Mouse (Mus musculus): Measurements from ENCODE around the gene Ahnak. TPM values are rescaled to one million over a fixed set of nuclear protein-coding genes. Genes with fewer than 3 reads are reported as not detected.
"Not testable (repeated sequence)": the region's sequence is repeated elsewhere in the genome, so short reads cannot be mapped to it uniquely, and the experiment has no call there.

The Ahnak gene
- total RNA-seq, 2 experiments from 2014 or later: 114 to 197 TPM

DNA sequence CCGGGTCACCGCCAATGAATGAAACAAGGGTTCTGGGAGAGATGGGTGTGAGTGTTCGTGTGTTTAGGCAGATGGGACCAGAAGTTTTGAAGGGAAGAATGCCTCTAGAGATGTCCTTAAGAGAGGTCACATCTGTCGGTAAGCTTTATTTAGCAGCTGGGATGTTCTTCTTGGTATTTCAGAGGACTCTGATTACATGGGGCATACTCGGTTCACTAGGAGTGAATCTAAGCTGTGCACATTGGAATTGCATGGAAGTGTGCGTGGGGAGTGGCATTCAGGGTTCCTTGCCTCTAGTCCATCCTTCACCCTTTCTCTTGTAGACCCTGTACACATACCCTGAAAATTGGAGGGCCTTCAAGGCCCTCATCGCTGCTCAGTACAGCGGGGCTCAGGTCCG lies 21.2 kb upstream of the Ahnak start:
- DNase-seq: no peak

DNA sequence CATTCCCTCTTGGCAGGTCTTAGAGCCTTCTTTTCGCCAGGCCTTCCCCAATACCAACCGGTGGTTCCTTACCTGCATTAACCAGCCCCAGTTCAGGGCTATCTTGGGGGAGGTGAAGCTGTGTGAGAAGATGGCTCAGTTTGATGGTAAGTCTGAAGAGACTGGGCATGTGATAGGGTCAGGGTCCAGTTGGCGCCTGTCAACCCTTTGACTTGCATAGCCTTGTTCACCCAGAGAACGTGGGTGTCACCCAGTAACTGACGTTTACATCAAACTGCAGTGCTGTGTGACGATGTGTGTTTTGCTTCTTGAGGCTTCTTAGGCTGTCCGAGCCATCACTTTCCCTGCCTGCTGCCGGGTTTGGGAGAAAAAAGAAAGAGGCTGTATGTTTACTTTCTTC lies 16.6 kb upstream of the Ahnak start:
- not testable (repeated sequence) for DNase-seq

DNA sequence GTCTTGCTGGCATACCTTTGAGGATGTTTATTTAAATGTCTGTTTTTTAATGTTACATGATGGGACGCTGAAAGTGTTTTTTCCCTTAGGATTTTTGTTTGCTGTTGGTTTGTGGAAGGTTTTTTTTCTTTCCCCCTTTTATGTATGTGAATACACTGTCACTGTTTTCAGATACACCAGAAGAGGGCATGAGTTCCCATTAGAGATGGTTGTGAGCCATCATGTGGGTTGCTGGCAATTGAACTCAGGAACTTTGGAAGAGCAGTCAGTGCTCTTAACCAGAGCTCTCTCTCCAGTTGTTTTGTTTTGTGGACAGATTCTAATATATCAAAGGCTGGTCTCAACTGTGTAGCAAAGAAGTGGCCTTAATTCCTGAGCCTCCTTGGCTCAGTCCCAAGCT lies 14.4 kb upstream of the Ahnak start:
- no peak for DNase-seq

DNA sequence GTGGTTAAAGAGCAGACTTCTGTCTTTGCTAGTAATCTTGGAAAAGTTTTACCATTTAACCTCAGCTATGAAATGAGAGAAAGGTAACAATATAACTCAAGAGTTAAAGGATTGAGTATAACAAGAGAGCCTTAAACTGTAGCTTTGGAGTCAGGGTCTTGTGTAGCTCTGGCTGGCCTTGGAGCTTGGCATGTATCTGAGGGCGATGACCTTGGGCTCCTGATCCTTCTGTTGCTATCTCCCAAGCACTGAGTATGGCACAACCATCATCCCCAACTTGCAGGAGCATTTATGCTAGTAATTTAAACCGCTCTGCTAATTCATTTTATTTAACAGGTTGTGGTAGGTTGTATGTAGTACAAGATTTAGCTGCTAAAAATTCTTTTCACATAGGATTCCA lies 13.6 kb upstream of the Ahnak start:
- peak; percentile 54 to 60 for DNase-seq

- DNase-seq: peak in 1 of 2 experiments; percentile 72
Measured at GRCm38 (mm10) chr19:8976535-8976934, 12.5 kb upstream of the Ahnak start.

DNA sequence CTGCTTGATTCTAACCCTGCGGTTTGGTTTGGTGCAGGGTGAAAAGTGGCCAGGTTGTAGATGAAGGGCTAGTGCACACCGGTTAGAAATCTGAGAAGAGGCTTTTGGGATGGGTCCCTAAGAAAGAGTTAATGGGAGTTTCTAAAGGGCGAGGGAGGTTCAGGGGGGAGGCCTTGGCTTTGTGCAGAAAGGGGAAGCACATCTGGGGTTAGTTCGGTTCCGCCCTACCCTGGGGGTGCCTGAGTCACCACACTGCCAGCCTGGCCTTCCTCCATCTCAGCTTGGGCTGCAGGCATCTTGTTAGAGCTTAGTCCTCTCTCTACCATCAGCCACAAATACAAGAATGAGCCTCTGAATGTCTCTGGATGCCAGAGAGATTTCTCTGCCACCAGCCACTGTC lies 8.3 kb upstream of the Ahnak start:
- DNase-seq: peak in 1 of 2 experiments; percentile 55

DNA sequence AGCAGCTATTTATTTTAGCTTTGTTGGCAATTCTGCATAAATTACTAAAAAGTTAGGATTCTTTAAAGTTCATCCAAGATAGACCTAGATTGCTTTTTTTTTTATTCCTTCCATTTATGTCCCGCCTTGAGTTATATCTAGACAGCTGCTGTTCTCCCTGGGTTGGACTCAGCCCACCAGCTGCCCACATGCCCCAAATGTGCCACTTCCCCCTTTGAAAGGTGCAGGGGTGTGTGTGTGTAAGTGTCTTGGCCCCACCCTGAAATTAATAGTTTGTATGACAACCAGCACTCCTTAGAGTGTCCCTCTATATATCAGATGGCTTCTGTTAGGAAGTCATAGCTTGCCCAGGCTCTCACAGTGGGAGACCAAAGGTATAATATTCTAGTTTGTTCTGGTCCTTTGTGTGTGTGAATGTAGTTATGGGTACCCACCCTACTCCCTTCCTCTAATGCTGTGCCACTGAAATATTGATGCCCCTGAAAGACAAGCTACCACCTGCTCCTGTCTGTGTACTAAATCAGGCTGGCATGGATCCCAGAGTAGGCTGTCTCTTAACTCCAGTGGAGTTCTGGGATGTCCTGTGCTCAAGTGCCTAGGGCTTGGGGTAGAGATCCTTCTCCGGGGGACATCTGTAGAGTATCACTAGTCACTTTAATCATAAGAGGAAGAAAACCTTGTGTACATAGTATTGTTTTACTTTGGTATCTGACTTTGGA lies 7.5 kb upstream of the Ahnak start:
- DNase-seq: peak in 1 of 2 experiments; percentile 34

DNA sequence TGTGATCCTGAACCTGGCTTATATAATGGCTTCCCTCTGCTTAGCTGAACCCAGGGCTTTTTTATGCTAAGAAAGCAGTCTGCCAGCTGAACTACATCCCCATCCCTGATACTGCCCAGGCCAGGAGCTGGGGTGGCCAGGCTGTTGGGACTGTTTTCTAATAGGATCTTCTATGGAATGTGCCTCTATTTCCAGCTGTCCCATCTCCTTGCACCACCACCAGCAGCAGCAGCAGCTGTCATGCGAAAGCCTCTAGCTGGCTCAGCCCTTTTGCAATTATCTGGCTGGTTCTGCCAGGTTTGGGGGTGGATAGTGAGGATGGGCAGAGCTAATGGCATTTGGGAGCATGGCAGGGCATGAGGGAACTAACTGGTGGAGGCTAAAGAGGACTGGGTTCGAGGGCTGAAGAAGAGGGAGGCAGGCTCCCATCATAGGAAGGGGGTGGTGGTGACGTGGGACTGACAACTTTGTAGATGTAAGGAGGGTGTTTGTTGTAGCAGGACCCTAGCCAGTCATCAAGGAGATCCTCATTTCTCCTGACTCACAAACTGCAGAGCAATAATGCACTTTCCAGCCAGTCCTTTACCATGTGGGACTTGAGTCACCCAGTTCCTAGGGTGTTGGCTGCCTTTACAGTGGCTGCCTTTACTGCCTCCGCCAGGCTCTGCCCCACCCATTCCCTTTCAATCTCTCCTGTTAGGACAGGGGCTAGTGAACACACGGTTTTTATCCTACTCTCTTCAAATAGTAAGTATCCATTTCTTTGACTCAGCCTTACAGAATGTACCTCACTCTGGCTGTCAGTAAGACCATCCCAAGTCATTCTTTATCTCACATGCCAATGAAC lies 6.6 kb upstream of the Ahnak start:
- DNase-seq: peak in 1 of 2 experiments; percentile 19

DNA sequence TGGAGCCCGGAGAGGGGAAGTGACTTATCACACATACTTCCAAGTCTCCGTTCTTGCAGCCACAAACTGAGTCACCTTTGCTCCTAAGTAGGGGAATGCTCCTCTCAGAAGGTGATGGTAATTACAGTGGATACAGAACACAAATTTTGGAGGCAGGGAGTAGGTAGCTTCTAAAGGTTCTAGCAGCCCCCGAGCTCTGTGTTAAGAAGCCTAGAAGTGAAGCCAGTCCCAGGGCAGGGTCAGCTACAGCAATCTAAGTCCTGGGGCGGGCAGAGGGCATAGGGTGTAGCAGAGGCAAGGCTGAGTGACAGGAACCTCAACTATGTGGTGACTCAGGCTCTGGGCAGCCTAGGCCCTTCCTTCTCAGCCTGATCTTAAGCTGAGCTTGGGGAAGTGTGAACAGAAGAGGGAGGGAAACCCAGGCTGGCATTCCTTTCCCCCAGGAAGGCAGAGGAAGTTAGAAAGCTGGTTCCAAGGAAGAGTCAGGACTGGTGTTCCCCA lies 5.9 kb upstream of the Ahnak start:
- DNase-seq: peak; percentile 61 to 63

GRCm38 (mm10) chr19:8984255-8984868 lies 4.7 kb upstream of the Ahnak start:
- peak; percentile 63 to 76 for DNase-seq

DNA sequence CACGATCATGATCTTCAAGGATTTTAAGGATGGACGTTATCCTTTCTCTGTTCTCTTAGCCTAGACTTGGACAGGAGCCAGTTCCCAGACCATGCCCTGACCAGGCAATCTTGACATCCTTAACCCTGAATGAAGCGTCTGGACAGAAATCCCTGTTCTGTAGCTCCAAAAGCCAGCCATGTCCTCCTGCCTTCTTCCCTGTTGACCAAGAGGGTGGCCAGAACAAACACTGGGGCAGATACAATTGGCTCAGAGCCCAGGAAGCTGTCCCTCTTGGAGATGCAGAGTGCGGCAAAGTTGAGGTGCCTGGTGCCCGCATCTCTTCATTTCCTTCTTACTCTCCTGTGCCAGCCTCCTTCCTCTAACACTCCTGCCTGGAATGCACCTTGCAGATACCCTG lies 3.2 kb upstream of the Ahnak start:
- no peak for DNase-seq

DNA sequence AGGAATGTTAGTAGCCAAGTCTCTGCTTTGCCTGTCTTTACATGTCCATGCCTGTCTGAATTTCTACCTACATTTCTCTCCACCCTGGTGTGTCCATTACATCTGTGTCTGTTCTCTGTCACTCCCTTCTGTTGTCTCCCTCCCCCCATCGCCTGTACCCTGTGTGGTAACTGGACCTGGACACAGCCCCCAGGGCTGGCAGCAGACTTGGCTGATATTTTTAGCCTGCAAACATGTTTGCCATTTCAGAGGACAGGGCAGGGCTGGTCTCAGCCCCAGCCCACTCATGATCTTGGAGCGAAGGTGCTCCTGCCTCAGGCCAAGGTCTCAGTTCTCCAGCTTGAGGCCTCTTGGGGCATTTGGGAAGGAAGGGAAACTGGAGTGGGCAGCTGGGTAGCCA lies 1.3 kb upstream of the Ahnak start:
- no peak for DNase-seq

DNA sequence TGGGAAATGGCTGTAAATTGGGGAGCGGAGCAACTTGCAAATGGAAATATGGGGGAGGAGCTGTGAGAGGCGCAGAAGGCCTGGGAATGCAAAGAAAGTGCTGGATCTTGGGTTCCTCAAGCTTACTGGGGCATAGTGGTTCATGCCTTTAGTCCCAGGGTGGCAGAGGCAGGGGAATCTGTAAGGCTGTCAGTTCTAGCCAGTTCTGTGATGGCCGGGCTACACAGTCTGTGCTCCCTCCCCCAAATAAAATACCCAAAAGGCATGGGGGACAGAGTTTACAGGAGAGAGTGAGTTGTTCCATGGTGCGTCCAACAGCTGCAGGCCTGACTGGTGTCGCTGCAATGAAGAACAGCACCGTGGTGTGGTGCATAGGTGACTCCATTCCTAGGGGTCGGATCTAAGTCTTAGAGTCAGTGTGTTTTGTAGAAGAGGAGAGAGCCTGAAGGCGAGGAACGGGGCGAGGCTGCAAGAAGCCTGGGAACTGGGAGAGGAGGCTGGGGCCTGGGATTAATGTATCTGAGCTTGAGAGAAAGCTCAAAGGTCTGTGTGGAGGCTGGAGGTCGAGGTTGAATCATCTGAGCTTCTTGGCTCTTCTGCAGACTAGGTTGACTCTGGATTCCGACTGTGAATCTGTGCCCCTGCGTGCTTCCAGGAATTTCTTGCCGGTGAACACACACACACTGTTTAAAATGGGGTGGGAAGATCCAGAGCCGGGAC lies 578 bp upstream of the Ahnak start:
- peak in 1 of 2 experiments; percentile 37 for DNase-seq

GRCm38 (mm10) chr19:8989567-8990431 lies 715 bp downstream of the Ahnak start:
- peak; percentile 89 to 95 for DNase-seq

DNA sequence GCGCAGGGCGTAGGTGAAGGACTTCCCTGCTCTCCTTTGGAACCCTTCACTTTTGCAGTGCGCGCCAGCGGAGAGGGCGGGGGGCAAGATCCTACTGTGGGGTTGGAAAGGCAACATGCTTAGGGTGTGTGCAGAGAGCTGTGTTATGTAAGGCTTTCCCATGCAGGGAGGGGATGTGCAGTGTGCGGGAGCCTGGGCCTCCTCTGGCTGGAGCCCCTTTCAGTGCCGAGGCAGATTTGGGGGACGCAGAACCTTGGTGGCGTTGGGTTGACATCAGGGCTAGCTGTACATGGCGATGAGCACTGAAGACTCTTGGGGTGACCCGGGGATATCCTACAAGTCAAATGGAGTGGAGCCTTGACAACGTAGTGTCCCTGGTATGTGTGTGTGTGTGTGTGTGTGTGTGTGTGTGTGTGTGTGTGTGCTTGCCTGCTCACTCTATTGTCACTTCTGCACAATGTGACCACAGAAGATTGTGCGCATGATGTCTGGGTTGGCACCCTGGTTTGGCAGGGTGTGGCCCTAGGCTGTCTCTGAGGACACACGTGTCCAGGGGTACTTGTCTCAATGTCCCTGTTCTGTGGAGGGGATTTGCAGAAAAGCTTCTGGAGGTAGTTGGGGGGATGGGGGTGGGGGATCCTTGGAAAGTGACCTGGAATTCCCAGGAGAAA lies 1.5 kb downstream of the Ahnak start:
- DNase-seq: peak in 1 of 2 experiments; percentile 20

GRCm38 (mm10) chr19:8991245-8991870 lies 2.3 kb downstream of the Ahnak start:
- peak in 1 of 2 experiments; percentile 31 for DNase-seq

- peak; percentile 9 to 54 for DNase-seq
Measured at GRCm38 (mm10) chr19:8991871-8992735, 3.0 kb downstream of the Ahnak start.

DNA sequence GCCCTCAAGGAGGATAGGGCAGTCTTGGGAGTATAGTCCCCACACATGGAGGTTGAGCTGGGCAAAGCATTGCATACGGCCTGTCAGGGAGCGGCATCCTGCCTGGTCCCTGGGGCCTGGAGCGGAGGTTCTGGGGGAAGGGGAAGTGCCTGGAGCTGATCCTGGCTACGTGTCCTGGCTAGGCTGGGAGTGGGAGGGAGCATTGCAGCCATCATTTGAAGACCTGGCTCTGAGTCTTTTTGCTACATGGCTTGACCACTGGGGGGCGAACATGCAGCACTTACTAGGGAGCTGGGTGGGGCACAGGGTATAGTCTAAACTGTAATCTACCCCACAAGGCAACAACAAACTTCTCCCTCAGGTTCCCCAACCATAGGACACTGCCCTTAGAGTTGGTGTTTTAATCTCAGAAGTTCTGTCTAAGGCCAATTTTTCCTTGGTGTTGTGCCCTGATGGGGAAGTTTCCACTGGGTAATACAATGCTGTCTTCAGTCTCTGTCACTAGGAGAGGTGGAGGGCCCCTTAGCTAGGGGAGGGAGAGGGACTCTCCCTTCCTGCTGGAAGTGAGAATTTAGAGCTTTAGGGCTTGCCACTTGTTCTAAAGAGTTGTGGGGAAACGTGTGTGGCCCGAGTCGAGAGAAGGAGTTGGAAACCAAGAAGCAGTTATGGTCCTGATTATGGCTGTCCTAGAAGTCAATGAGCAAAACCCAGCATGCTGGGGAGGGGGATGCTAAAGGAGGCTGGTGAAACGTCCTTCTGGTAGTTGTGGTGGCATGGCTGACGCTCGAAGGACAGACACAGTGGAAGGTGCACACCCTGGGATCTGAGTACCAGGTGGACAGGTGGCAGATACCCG lies 3.9 kb downstream of the Ahnak start:
- peak; percentile 85 to 90 for DNase-seq
